Mouse (Mus musculus) gastrocnemius, postnatal 36 days (tissue): ENCODE measurements around the gene Epm2aip1. TPM values are rescaled to one million over a fixed set of nuclear protein-coding genes. Genes with fewer than 3 reads are reported as not detected.
A peak's percentile ranks its signal among the peaks of the same experiment; 100 is the strongest.

Experiments used
- DNase-seq, 2 experiments: peaks; one replicate each; pipeline ENCODE4 v3.0.0; 2022
- intact Hi-C: fragments of 180-260 bp; cut with DNase I; formaldehyde crosslinking; loops from one replicate; pipeline ENCODE4 v1.15.1; 2025
- total RNA-seq, 2 experiments: library from RNA; stranded (reverse); gene quantifications; 2 replicates each; pipeline ENCODE4 v1.2.3; 2021

Gene Epm2aip1
- total RNA-seq, 2 experiments from 2014 or later: 16.1 to 22.4 TPM

DNA sequence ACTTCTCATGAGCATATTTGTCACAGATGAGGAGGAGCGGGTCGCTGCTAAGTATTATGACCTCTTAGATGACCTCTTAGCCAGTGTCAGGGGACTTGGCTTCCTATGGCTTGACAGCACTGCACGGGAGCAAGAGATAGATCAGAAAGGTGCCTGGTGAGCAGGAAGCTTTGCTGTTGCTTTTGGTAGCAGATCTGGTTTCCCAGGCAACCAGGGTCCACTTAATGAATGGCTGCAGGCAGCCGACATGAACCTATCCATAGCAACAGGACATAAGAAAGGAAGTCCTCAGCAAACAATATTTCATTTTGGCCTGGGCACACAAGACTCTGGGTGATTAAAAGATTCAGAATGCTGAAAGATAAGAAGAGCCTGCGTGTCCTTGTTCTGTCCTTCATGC is 13.9 kb downstream of the Epm2aip1 start:
- no peak for DNase-seq
- intact Hi-C loops: no loop called here

DNA sequence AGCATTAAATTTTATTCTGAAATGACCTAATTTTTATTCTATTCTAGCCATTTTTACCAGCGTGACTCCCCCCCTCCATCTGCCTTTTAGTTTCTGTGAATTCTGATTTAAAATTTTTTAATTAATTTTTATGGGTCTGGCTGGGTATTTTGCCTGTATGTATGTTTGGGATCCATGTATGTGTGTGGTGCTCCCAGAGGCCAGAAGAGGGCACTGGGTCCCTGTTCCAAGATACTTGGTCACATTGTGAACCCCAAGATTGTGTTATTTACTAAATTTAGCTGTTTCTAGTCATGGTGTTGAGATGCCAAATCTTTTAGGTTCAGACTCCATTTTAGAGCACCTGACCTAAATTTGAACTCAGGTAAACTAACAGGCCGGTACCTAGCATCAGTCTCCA is 14.7 kb downstream of the Epm2aip1 start:
- intact Hi-C loops: no loop called here

DNA sequence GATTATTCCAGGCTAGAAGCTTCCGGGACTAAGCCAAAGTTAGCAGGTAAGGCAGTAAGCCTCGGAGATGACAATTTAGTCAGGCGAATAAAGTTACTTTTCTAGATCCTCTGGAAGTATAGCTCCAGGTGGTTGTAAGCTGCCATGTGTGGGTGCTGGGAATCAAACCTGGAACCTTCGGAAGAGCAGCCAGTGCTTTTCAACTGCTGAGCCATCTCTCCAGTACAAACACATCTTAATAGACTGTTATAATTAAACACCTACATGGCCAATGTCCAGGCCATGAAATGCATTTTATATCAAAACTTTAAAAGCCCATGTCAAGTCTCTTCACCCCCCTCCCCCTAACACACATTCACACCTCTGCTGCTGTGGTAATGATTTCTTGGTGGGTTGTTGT is 16.2 kb downstream of the Epm2aip1 start:
- intact Hi-C loops: no loop called here
- no peak for DNase-seq

More for the DNA sequence above, 14.7 kb downstream of the Epm2aip1 start:
- DNase-seq: no peak

DNA sequence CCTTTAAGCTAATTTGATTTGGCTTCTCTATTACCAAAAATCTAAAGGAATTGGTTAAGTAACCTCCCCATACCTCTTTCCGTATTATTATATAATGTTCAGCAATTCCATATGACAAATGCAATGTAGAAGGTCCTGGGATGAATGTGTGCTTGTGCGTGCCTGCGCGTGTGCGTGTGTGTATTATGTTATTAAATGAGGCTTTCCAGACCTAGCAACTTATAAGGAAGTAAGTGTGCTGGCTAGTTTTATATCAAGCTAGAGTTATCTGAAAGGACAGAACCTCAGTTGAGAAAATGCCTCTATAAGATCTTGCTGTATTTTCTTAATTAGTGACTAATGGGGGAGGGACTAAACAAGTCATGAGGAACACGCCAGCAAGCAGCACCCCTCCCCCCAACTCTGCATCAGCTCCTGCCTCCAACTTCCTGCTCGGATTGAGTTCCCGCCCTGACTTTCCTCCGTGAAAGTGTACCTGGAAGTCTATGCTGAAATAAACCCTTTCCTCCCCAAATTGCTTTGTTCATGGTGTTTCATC is 17.6 kb downstream of the Epm2aip1 start:
- intact Hi-C loops: no loop called here

DNA sequence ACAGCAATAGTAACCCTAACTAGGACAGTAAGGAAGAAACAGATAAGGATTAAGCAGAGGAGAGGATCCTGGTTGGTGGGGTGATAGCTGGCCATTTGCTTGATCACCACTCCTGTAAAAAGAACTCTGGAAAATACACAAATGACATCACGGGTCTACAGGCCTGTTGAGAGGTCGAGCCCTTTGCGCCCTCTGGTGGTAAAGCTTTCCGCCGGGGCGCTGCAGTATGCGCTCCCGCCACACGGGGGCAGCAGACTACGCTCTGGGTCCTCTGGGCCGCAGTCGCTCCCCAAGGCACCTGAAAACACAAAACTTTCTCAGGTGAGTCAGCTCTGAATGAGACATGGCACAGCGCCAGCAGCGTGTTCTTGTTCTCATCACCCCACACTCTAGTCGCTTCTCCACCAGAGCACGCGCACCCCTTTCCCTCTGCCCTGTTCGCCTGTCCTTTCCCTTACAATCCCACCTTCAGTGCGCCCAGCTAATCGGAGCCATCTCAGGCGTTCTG is 18.2 kb downstream of the Epm2aip1 start:
- intact Hi-C loops: no loop called here
- DNase-seq: peak; percentile 64 to 93

More for the DNA sequence above, 17.6 kb downstream of the Epm2aip1 start:
- no peak for DNase-seq

DNA sequence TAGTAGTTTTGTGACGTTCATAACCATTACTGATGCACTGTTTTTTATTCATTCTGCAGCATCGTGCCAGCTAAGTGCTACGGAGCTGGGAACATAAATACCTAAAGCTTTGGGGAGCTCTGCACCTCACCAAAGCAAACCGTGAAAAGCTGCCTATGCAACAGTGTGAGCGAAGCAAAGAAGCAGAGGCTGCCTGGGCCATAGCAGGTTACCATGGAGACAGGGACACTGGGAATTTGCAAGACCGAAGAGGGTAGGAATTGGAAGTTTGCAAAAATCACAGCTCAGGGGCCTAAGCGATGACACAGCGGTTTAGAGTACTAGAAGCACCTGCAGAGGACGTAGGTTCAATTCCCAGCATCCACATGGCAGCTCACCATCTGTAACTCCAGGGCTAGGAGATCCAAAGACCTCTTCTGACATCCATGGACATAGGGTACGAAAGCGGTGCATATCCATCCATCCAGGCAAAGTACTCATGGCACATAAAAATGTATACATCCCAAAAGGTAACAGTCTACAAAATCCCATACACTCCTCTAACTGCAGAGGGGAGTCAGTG is 18.9 kb downstream of the Epm2aip1 start:
- intact Hi-C loops: no loop called here
- no peak for DNase-seq

DNA sequence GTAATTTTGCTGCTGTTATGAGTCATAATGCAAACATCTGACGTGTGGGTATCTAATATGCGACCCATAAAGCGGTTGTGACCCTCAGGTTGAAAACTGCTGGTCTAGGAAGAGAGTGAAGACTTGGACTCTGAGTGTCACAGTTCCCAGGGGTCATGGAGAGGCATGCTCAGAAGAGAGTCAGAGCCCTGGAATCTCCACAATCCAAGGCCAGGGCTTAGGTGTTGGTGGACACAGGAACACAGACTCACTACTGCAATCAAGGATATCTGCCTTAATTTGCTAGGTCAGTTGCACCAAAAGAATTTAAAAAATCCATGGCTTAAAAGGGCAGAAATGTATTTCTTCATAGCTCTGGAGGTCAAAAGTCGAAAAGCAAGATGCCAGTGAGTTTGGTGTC is 21.5 kb downstream of the Epm2aip1 start:
- DNase-seq: no peak

DNA sequence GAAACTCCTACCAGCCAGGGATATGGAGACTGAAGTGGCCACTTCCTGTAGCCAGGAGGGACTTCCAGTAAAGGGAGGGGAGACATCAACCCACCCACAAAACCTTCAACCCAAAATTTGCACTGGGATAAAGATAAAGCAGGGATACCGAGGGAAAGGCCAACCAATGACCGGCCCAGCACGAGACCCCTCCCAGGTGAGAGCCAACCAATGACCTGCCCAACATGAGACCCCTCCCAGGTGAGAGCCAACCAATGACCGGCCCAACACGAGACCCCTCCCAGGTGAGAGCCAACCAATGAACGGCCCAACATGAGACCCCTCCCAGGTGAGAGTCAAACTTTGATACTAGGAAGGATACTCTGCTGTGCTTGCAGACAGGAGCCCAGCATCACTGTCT is 23.2 kb downstream of the Epm2aip1 start:
- no peak for DNase-seq
- intact Hi-C loops: no loop called here

More for the DNA sequence above, 21.5 kb downstream of the Epm2aip1 start:
- intact Hi-C loops: no loop called here

DNA sequence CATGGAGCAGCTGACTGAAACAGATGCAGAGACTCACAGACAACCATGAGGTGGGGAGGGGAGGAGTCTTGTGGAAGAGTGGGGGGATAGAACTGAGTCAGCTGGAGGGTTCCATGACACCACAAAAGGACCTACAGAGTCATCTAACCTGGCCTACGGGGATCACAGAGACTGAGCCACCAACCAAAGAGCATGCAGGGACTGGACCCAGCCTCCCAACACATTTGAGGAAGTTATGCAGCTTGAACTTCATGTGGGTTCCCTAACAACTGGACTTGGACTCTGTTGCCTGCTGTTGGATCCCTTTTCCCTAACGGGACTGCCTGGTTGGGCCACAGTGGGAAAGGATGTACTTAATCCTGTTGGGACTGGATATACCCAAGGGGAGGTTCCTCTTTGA is 23.6 kb downstream of the Epm2aip1 start:
- no peak for DNase-seq
- intact Hi-C loops: no loop called here

DNA sequence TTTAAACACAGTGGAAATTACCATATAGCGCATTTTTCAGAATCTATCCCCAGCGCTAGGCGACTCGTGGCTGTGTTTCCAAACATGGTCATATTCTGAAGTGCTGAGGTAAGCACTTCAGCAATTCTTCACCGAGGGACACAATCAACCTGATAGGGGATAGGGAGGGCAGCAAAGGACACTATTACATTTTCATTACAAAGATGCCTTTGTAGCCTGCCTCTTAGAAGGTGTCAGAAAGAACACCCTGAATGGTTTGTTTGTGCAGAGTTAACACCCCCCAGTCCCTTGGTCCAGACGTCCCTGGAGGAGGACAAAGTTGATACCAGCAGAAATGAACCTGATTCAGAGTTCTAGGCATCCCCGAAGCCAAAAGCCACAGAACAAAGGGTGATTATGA is 24.7 kb downstream of the Epm2aip1 start:
- intact Hi-C loops: no loop called here
- DNase-seq: no peak

DNA sequence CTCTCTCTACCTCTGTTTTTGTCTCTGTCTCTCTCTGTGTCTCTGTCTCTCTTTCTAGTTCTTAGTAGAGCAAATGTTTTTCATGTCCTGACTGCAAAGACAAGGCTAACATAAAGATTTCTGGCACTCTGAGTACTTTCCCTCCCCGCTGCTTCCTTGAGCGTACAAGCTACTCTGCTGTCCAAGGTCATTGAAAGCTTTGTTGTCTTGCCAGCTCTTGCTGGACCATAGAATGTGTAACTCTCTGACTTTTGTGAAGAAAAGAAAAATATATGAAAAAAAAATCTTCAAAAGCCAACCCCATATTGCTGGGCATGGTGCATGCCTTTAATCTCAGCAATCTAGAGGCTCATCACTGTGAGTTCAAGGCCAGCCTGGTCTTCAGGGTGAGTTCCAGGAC is 26.9 kb downstream of the Epm2aip1 start:
- intact Hi-C loops: no loop called here
- DNase-seq: no peak

DNA sequence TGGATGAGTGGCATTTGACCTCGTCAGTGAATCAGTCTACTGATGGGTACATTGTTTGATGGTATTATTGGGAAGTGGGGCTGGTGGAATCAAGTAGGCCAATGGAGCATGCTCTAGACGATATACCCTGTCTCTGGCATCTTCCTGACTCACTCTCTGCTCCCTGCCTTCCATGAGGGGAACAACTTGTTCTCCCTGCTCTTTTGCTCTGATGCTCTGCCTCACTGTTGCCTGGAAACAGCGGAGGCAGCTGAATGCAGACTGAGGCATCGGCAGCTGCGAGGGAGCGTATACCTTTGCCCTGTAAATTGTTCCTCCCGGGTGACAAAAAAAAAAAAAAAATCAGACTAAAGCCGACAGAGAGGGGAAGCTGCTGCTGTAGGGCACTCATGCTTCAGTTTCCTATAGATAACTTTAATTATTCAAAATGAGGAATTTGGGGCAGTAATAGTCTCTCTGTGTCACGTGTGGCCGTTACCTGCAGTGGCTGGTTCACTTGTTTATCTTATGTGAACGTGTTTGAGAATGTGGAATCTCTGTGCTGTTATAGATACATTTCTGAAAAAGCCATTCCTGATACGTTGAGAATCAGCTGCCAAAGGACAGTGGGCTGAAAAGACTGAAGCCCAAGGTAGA is 30.6 kb downstream of the Epm2aip1 start:
- intact Hi-C loops: no loop called here
- DNase-seq: no peak

DNA sequence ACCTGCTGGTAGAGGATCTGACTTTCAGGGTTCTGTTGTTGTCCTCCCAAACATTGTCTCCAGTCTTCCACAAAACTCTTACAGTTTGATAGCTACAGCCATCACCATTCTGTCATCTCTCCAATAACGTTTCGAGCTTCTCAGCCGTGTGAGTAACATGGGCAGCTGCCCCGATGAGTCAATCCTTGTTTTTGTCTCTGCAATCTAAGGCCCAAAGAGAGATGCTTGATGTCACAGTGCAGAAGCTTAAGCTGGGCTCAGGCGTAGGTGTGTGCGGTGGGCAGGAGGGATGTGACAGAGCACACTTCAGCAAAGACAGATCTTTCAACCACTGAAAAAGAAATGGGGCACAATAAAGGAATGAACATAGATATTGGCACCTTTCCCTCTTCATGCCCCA is 32.3 kb downstream of the Epm2aip1 start:
- intact Hi-C loops: no loop called here
- no peak for DNase-seq

DNA sequence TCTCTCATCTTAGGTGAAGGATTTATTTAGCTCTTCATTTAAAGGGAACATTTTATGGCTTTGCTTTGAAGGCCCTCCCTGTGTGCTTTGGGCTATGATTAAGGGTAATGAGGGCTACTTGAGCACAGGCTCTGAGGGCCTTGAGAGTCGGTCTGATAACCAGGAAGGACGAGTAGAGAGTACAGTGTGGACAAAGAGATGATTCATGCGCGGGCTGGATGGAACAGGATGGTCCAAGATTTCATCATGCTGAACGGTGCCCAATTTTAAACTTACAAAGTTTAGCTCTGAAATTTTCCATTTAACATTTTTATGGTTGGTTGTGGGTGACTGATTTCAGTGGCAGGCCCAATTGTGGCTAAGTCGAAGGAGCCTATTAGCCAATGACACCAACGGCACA is 34.4 kb downstream of the Epm2aip1 start:
- intact Hi-C loops: no loop called here
- DNase-seq: no peak

DNA sequence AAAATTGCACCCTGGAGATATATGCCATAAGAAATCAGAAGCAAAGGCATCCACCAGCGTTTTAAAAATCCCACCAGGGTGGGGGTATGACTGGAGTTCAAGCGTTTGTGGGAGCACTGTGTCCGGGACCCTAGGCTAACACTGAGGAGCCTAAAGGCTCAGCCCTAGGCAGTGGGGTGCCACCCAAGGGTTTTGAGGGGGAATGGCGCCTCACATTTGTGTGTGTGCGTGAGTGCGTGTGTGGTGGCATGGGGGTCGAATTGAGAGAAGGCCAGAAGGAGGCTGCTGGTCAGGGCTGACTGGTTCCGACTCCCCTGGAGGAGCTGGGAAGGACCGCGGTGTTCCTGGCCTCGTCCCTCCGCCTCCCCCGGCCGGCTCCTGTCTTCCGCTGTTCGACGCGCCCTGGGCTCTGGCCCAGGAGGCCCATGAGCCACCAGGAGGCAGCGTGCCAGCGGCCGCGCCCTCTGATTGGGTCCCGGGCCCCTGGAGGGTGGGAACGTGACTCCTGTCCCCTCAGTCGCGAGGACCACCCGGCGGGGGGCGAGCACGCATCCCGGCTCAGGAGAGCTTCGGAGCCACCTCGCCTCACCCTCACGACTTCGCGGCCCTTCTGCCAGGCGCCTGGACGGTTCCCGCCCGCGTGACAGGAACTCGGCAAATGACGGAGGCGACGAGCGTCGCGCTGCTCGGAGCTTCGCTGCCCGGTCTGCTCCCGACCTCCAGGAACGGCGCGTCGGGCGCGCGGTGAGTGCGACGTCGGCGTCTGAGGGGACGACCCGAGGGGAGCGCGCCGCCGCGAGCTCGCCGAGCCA is 39.5 kb downstream of the Epm2aip1 start, which contains the start of gene Trank1:
Trank1 (plus strand) TSS at position 709 of the 812 bp plus-strand sequence.
- DNase-seq: no peak
- intact Hi-C loops: no loop called here

DNA sequence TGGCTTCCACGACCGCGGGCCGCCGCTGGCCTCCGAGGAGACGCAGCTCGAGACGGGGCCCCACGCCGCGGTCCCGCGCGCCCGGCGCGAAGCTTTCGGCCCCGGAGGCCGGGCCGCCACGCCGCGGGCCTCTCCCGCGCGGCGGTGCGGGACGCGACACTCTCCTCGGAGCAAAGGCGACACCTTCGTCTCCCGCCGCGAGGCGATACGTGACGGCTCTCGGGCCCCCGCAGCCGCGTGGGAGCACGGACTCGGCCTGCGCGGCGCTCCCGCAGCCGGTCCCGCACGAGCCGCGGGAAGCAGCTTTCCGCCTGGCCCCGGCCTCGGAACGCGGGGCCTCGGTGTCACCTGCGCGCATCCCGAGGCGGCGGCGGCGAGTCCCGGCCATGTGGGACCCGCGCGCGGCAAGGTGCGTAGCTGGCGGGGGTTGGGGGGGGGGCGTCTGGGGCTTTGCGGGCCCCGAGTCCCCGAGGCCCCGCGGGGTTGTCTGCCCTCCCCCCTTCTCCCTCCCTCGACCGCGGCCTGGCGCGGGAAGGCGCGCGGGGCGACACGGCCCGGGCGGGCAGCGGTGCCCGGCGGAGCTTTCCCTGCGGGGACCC is 40.2 kb downstream of the Epm2aip1 start:
- intact Hi-C loops: no loop called here
- no peak for DNase-seq

DNA sequence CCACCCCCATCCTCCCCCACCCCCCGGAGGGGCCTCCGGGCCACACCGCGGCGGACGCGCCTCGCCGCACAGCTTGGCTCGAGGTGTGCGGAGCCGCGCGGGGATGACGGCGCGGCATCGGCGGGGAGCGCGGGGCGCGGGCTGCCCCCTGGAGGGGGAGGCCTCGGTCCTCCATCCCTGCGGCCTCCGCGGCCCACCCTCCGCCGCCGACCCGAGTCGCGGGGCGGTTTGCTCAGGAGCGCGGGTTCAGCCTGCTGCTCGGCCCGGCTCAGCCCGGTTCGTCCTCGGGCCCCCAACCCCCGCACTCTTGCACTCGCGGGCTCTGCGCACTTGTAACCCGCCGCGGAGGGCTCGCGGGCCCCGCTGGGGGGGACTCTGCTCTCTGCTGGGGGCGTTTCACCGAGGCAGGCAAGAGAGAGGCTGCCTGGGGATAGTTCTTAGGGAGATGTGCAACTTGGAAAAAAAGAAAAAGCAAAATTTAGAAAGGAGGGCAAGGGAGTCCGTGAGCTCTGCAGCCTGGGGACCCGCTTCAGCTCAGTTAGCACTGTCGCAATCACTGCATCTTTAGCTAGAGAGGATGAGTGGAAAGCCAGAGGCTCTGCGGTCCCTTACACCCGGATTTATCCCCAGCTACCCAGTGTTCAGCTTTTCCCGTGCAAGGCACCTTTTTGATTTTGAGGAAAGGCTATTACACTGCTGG is 40.9 kb downstream of the Epm2aip1 start:
- no peak for DNase-seq
- intact Hi-C loops: no loop called here

DNA sequence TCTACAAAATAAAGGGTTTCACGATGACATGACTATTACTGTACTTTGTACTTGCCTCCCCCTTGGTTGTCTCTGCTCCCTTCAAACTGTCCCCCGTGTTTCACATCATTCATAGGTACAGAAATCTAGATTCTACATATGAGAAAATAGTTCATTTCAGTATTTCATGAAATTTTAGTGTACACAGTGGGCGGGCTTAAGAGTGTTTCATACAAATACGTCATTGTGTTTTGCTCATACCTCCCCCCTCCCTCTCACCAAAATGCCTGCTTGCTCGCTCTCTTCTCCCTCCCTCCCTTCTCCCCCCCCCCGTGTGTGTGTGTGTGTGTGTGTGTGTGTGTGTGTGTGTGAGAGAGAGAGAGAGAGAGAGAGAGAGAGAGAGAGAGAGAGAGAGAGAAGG is 41.6 kb downstream of the Epm2aip1 start:
- no peak for DNase-seq
- intact Hi-C loops: no loop called here

DNA sequence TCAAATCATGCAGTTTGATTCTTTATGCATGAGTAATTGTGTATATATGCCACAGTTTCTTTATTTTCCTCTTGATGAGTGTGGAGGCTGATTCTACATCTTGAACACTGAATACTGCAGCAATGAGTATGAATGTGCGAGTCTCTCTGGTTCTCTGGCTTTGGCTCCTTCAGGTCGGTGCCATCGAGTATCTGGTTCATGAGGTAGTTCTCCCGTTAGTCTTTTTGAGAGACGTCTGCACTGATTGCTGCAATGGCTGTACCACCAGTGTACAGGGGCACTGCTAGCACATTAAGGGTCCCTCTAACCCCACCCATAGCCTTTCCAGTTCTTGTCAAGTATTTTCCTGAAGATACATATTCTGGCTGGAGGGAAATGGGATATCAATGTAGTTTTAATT is 42.1 kb downstream of the Epm2aip1 start:
- DNase-seq: no peak
- intact Hi-C loops: no loop called here

DNA sequence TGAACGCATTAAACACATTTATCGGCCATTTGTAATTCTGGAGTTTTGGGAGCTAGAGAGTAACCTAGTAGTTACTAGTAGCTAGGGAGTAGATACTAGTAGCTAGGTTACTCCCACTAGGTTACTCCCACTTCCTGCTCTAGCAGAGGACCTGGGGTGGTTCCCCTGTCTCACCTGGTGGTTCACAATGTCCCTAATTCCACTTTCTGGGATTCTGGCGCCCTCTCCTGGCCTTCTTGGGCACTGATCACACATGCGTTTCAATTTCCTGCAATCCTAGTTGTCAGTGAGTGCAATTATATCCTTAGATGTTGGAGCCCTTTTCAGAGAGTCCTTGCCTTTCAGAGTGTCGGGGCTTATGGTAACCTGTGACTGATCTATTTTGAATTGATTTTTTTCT is 42.5 kb downstream of the Epm2aip1 start:
- DNase-seq: peak in 1 of 2 experiments; percentile 32
- intact Hi-C loops: no loop called here
